Mouse (Mus musculus): ENCODE results near the gene Lefty2. TPM values are rescaled to one million over a fixed set of nuclear protein-coding genes. Genes with fewer than 3 reads are reported as not detected.
"Not testable (repeated sequence)": the region's sequence is repeated elsewhere in the genome, so short reads cannot be mapped to it uniquely, and the experiment has no call there.

The Lefty2 gene
- polyA plus RNA-seq, 1 experiment = not detected

GRCm38 (mm10) chr1:180919686-180920085 lies 26.8 kb downstream of the Lefty2 start:
- TF ChIP-seq POLR2A (IDR thresholded peaks at IDR 0.05; ENCODE audit: insufficient read depth, low read depth, low read length) (no peak), CTCF (IDR thresholded peaks at IDR 0.05; ENCODE audit: insufficient read depth, low read depth, low read length) (no peak)
- WGBS = 48% methylated on average over 8 of the region's 8 CpGs

GRCm38 (mm10) chr1:180922273-180923048 lies 29.6 kb downstream of the Lefty2 start:
- WGBS = 50% methylated on average over 6 of the region's 6 CpGs
- TF ChIP-seq CTCF (IDR thresholded peaks at IDR 0.05; ENCODE audit: insufficient read depth, low read depth, low read length) = no peak
- TF ChIP-seq POLR2A (IDR thresholded peaks at IDR 0.05; ENCODE audit: insufficient read depth, low read depth, low read length) = no peak
- Histone ChIP-seq H3K4me1 (ENCODE audit: control insufficient read depth, insufficient read depth, low read length) (peaks cover 8% of the 10 kb centered on the region), H3K27ac (ENCODE audit: insufficient read depth, low read depth, low read length) (peak overlapping the region; percentile 74), H3K4me3 (ENCODE audit: insufficient read depth, low read depth, low read length) (no peak overlapping the region)

More at GRCm38 (mm10) chr1:180919686-180920085, 26.8 kb downstream of the Lefty2 start:
- Histone ChIP-seq H3K4me1 (ENCODE audit: control insufficient read depth, insufficient read depth, low read length) (peaks cover 8% of the 10 kb centered on the region), H3K27ac (ENCODE audit: insufficient read depth, low read depth, low read length) (no peak overlapping the region), H3K4me3 (ENCODE audit: insufficient read depth, low read depth, low read length) (no peak overlapping the region)

GRCm38 (mm10) chr1:180924737-180925136 lies 31.8 kb downstream of the Lefty2 start:
- TF ChIP-seq POLR2A (IDR thresholded peaks at IDR 0.05; ENCODE audit: insufficient read depth, low read depth, low read length) (no peak), CTCF (IDR thresholded peaks at IDR 0.05; ENCODE audit: insufficient read depth, low read depth, low read length) (no peak)
- H3K4me3 ChIP-seq (ENCODE audit: insufficient read depth, low read depth, low read length) = no peak overlapping the region
- H3K4me1 ChIP-seq (ENCODE audit: control insufficient read depth, insufficient read depth, low read length) = peaks cover 8% of the 10 kb centered on the region
- WGBS = 64% methylated on average over 2 of the region's 2 CpGs
- no peak overlapping the region for H3K27ac ChIP-seq (ENCODE audit: insufficient read depth, low read depth, low read length)

- Histone ChIP-seq H3K4me3 (ENCODE audit: insufficient read depth, low read depth, low read length) (no peak overlapping the region), H3K4me1 (ENCODE audit: control insufficient read depth, insufficient read depth, low read length) (peaks cover 8% of the 10 kb centered on the region), H3K27ac (ENCODE audit: insufficient read depth, low read depth, low read length) (no peak overlapping the region)
- TF ChIP-seq POLR2A (IDR thresholded peaks at IDR 0.05; ENCODE audit: insufficient read depth, low read depth, low read length) (no peak), CTCF (IDR thresholded peaks at IDR 0.05; ENCODE audit: insufficient read depth, low read depth, low read length) (no peak)
- WGBS = 78% methylated on average over 4 of the region's 4 CpGs
Measured at GRCm38 (mm10) chr1:180926286-180926685, 33.4 kb downstream of the Lefty2 start.

- Histone ChIP-seq H3K4me1 (ENCODE audit: control insufficient read depth, insufficient read depth, low read length) (no peaks in the 10 kb centered on the region), H3K27ac (ENCODE audit: insufficient read depth, low read depth, low read length) (no peak overlapping the region), H3K4me3 (ENCODE audit: insufficient read depth, low read depth, low read length) (no peak overlapping the region)
- WGBS = 76% methylated on average over 2 of the region's 2 CpGs
- TF ChIP-seq POLR2A (IDR thresholded peaks at IDR 0.05; ENCODE audit: insufficient read depth, low read depth, low read length) (no peak), CTCF (IDR thresholded peaks at IDR 0.05; ENCODE audit: insufficient read depth, low read depth, low read length) (no peak)
Measured at GRCm38 (mm10) chr1:180929599-180929998, 36.7 kb downstream of the Lefty2 start.

- no peak for TF ChIP-seq POLR2A (IDR thresholded peaks at IDR 0.05; ENCODE audit: insufficient read depth, low read depth, low read length)
- Histone ChIP-seq H3K4me1 (ENCODE audit: control insufficient read depth, insufficient read depth, low read length) (no peaks in the 10 kb centered on the region), H3K27ac (ENCODE audit: insufficient read depth, low read depth, low read length) (no peak overlapping the region), H3K4me3 (ENCODE audit: insufficient read depth, low read depth, low read length) (no peak overlapping the region)
- WGBS = 22% methylated on average over 3 of the region's 3 CpGs
Measured at GRCm38 (mm10) chr1:180931106-180931505, 38.2 kb downstream of the Lefty2 start.

GRCm38 (mm10) chr1:180933659-180934058 lies 40.8 kb downstream of the Lefty2 start:
- TF ChIP-seq CTCF (IDR thresholded peaks at IDR 0.05; ENCODE audit: insufficient read depth, low read depth, low read length) = no peak
- WGBS = 56% methylated on average over 6 of the region's 6 CpGs

GRCm38 (mm10) chr1:180934467-180935419 lies 41.8 kb downstream of the Lefty2 start, which contains the start of gene Lefty1:
Gene Lefty1 (plus strand): TSS chr1:180935022.
- H3K4me1 ChIP-seq (ENCODE audit: control insufficient read depth, insufficient read depth, low read length) = peaks cover 8% of the 10 kb centered on the region; the same call in 1 of the 2 replicates
- H3K27ac ChIP-seq (ENCODE audit: insufficient read depth, low read depth, low read length) = no peak within 1 kb of the TSS

More at GRCm38 (mm10) chr1:180933659-180934058, 40.8 kb downstream of the Lefty2 start:
- no peak overlapping the region for H3K27ac ChIP-seq (ENCODE audit: insufficient read depth, low read depth, low read length)
- H3K4me1 ChIP-seq (ENCODE audit: control insufficient read depth, insufficient read depth, low read length) = peaks cover 8% of the 10 kb centered on the region; the same call in 1 of the 2 replicates
- H3K4me3 ChIP-seq (ENCODE audit: insufficient read depth, low read depth, low read length) = no peak overlapping the region

GRCm38 (mm10) chr1:180936610-180937398 lies 43.9 kb downstream of the Lefty2 start:
- 21% methylated on average over 40 of the region's 41 CpGs for WGBS
- not testable (repeated sequence) for H3K27ac ChIP-seq (ENCODE audit: insufficient read depth, low read depth, low read length)
- H3K4me1 ChIP-seq (ENCODE audit: control insufficient read depth, insufficient read depth, low read length) = peaks cover 12% of the 10 kb centered on the region
- H3K4me3 ChIP-seq (ENCODE audit: insufficient read depth, low read depth, low read length) = peak overlapping the region; percentile 28; the same call in 1 of the 2 replicates

More at GRCm38 (mm10) chr1:180934467-180935419, 41.8 kb downstream of the Lefty2 start, which contains the start of gene Lefty1:
- H3K4me3 ChIP-seq (ENCODE audit: insufficient read depth, low read depth, low read length) = no peak within 1 kb of the TSS
- no peak for TF ChIP-seq POLR2A (IDR thresholded peaks at IDR 0.05; ENCODE audit: insufficient read depth, low read depth, low read length)
- TF ChIP-seq CTCF (IDR thresholded peaks at IDR 0.05; ENCODE audit: insufficient read depth, low read depth, low read length) = no peak
- WGBS = 48% methylated on average over 21 of the region's 21 CpGs

GRCm38 (mm10) chr1:180937631-180938030 lies 44.7 kb downstream of the Lefty2 start:
- 76% methylated on average over 13 of the region's 13 CpGs for WGBS
- H3K4me3 ChIP-seq (ENCODE audit: insufficient read depth, low read depth, low read length); H3K27ac ChIP-seq (ENCODE audit: insufficient read depth, low read depth, low read length): not testable (repeated sequence)
- peaks cover 19% of the 10 kb centered on the region for H3K4me1 ChIP-seq (ENCODE audit: control insufficient read depth, insufficient read depth, low read length)

- 89% methylated on average over 2 of the region's 2 CpGs for WGBS
- H3K4me1 ChIP-seq (ENCODE audit: control insufficient read depth, insufficient read depth, low read length) = peaks cover 22% of the 10 kb centered on the region
- H3K27ac ChIP-seq (ENCODE audit: insufficient read depth, low read depth, low read length); H3K4me3 ChIP-seq (ENCODE audit: insufficient read depth, low read depth, low read length): not testable (repeated sequence)
Measured at GRCm38 (mm10) chr1:180938781-180939180, 45.9 kb downstream of the Lefty2 start.

Data from olfactory bulb, adult 2 months (tissue).